In the genomic region with DNA sequence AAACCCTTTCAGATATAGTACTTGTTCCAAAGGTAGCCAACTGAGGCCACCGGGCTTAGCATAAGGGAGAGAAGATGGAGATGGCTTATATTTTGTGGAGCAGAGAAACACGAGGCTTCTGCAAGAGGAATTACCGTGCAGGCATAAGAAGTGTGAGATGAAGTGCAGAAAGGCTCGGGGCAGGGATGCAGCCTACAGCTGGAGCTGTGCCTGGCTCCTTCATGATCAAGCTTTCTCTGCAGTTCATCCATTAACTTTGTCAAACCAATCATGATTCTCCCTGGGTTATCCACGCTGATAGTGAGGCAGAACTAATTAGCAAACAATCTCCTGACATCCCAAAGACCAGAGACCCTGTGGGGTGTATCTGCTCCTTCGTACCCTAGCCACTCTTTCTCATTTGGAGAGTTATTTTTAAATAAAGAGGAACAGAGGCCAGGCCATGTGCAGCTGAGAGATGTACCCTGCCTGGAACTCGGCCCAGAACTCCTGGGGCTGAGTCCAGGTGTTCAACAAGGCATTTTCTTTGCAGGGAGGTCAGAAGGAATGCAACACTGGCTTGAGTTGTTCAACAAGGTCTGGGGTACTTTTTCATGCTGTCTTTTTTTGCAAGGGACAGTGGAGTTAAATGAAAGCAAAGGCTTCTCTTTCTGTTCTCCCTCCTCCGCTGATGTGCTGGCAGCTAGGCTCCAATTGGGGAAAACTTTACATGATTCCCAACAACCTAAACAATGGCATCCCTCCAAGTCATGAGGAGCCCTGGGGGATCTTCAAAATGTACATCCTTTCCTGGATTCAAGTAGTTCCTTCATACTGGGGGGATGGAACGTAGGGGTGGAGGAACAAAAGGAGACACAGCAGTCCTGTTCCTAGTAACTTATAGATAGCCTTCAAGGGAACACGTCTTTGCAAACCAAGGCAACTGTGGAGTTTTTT, we compare ENCODE assay signal across 14 mouse cellular contexts.
DNase-seq lines count a peak whose midpoint lies in the region; ATAC-seq and TF ChIP-seq lines count a peak whose summit lies in the region.
"Had no signal": no experiment of that assay in that cellular context is flagged by ENCODE, and none has a peak within 500 bp of the region (broad histone marks: within the 10 kb centered on the region; RNA-seq: fewer than 3 reads in every experiment).

No protein-coding gene starts in this region.

- TF ChIP-seq CTCF in brain, embryonic 14.5 days (IDR thresholded peaks at IDR 0.05; ENCODE audit: borderline replicate concordance, extremely low read depth, insufficient read depth, insufficient read length), result no peak

- WGBS in kidney, embryonic 14.5 days, result 73% methylated on average over 10 of the region's 10 CpGs
- WGBS in heart, embryonic 12.5 days, result 38% methylated on average over 10 of the region's 10 CpGs
- WGBS in intestine, embryonic 16.5 days, result 46% methylated on average over 10 of the region's 10 CpGs

- H3K27ac ChIP-seq in kidney, embryonic 14.5 days (ENCODE audit: low read depth, low read length), result no peak overlapping the region
- peak overlapping the region; percentile 38; the same call in 1 of the 2 replicates for H3K27ac ChIP-seq in heart, embryonic 12.5 days (ENCODE audit: poor library complexity, severe bottlenecking)
- H3K27ac ChIP-seq in intestine, embryonic 16.5 days (ENCODE audit: low read length), result peak overlapping the region; percentile 33
- H3K27ac ChIP-seq: embryonic facial prominence, embryonic 13.5 days had no signal

- H3K27me3 ChIP-seq in kidney, embryonic 14.5 days (ENCODE audit: control insufficient read depth, insufficient read depth, low read length), result no peaks in the 10 kb centered on the region
- H3K27me3 ChIP-seq in heart, embryonic 12.5 days (replicated peaks), result no peaks in the 10 kb centered on the region
- no peaks in the 10 kb centered on the region for H3K27me3 ChIP-seq in intestine, embryonic 16.5 days (replicated peaks; ENCODE audit: control insufficient read depth, insufficient read depth, low read length)
- H3K27me3 ChIP-seq: embryonic facial prominence, embryonic 13.5 days had no signal

- no peak for ATAC-seq in kidney, embryonic 14.5 days (ENCODE audit: low FRiP score, low TSS enrichment)
- ATAC-seq in heart, embryonic 12.5 days (ENCODE audit: insufficient number of reproducible peaks, low FRiP score), result no peak
- peak; percentile 46; the same call in 1 of the 2 replicates for ATAC-seq in intestine, embryonic 16.5 days
- no peak for ATAC-seq in CD4-positive, CD25-positive, alpha-beta regulatory T cell, adult 4 months
- ATAC-seq: forebrain, postnatal 0 days had no signal

- H3K36me3 ChIP-seq in kidney, embryonic 14.5 days (ENCODE audit: control insufficient read depth, insufficient read depth, low read length), result no peaks in the 10 kb centered on the region
- H3K36me3 ChIP-seq in heart, embryonic 12.5 days, result no peaks in the 10 kb centered on the region
- no peaks in the 10 kb centered on the region for H3K36me3 ChIP-seq in intestine, embryonic 16.5 days (ENCODE audit: control insufficient read depth, insufficient read depth, low read length)
- H3K36me3 ChIP-seq: embryonic facial prominence, embryonic 13.5 days had no signal

- H3K4me3 ChIP-seq in kidney, embryonic 14.5 days (ENCODE audit: low read length), result no peak overlapping the region
- H3K4me3 ChIP-seq in heart, embryonic 12.5 days, result no peak overlapping the region
- no peak overlapping the region for H3K4me3 ChIP-seq in intestine, embryonic 16.5 days (ENCODE audit: low read length)
- H3K4me3 ChIP-seq: embryonic facial prominence, embryonic 13.5 days had no signal

- no peak overlapping the region for H3K9ac ChIP-seq in kidney, embryonic 14.5 days (ENCODE audit: low read depth, low read length)
- H3K9ac ChIP-seq in heart, embryonic 12.5 days, result no peak overlapping the region
- H3K9ac ChIP-seq in intestine, embryonic 16.5 days (ENCODE audit: low read depth, low read length), result no peak overlapping the region
- H3K9ac ChIP-seq: embryonic facial prominence, embryonic 13.5 days; forebrain, postnatal 0 days had no signal

- H3K9me3 ChIP-seq in kidney, embryonic 14.5 days (ENCODE audit: control insufficient read depth, low read length), result no peaks in the 10 kb centered on the region
- H3K9me3 ChIP-seq in heart, embryonic 12.5 days (replicated peaks), result no peaks in the 10 kb centered on the region
- no peaks in the 10 kb centered on the region for H3K9me3 ChIP-seq in intestine, embryonic 16.5 days (ENCODE audit: control insufficient read depth, low read length)
- H3K9me3 ChIP-seq: embryonic facial prominence, embryonic 13.5 days had no signal

- no peaks in the 10 kb centered on the region for H3K4me1 ChIP-seq in kidney, embryonic 14.5 days (ENCODE audit: control insufficient read depth, insufficient read depth, low read length)
- H3K4me1 ChIP-seq in heart, embryonic 12.5 days (replicated peaks), result peaks cover 13% of the 10 kb centered on the region
- H3K4me1 ChIP-seq in intestine, embryonic 16.5 days (ENCODE audit: control insufficient read depth, insufficient read depth, low read length), result peaks cover 10% of the 10 kb centered on the region; the same call in 1 of the 2 replicates

- H3K4me2 ChIP-seq in kidney, embryonic 14.5 days (replicated peaks; ENCODE audit: low read depth, low read length), result no peak overlapping the region
- H3K4me2 ChIP-seq in heart, embryonic 12.5 days, result no peak overlapping the region
- no peak overlapping the region for H3K4me2 ChIP-seq in intestine, embryonic 16.5 days (ENCODE audit: low read depth, low read length)
- H3K4me2 ChIP-seq: embryonic facial prominence, embryonic 13.5 days; liver, embryonic 11.5 days had no signal

- peak; percentile 20 for DNase-seq in kidney, adult 18-20 months
- peak; percentile 18 for DNase-seq in brain, embryonic 14.5 days (ENCODE audit: low read depth)
- DNase-seq in urinary bladder, postnatal 14 days (ENCODE audit: low spot score), result no peak
- DNase-seq: cerebellum, adult 8-10 months; forebrain, postnatal 0 days; layer of hippocampus, adult 9-11 months; spleen, adult 18-20 months; thymus, postnatal 14 days had no signal

- TF ChIP-seq POLR2A in brain, embryonic 14.5 days (IDR thresholded peaks at IDR 0.05; ENCODE audit: borderline replicate concordance, extremely low read depth, insufficient read depth, insufficient read length, poor library complexity, severe bottlenecking), result no peak
